Mouse (Mus musculus): Measurements from ENCODE around the gene Syt9.

DNA sequence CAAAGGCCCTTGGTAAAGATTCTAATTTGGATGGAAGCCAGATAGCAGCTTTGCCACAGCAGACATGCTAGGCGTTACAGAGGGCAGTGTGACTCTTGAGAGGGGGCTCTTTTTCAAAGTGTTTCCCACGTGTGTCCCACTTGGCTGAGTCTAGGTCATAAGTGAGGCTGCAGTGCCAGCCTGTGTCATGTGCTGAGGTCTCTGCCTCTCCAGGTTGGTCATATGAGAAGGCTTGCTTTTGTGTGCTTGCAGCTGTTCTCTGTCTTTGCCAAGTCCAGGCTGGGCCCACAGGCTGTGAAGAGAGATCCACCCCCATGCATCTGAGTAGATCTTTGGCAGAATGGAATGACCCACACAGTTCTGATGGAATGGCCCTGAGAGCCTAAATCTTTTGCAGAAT lies 222.1 kb downstream of the Syt9 start:
- TF ChIP-seq CTCF (IDR thresholded peaks at IDR 0.05; ENCODE audit: low read depth, low read length) (no peak), GATA1 (IDR thresholded peaks at IDR 0.05; ENCODE audit: borderline replicate concordance, low read length) (no peak), GATA2 (IDR thresholded peaks at IDR 0.05; ENCODE audit: borderline replicate concordance, low read depth, low read length) (no peak)
